ENCODE assay signal across 13 mouse cellular contexts in the genomic region with DNA sequence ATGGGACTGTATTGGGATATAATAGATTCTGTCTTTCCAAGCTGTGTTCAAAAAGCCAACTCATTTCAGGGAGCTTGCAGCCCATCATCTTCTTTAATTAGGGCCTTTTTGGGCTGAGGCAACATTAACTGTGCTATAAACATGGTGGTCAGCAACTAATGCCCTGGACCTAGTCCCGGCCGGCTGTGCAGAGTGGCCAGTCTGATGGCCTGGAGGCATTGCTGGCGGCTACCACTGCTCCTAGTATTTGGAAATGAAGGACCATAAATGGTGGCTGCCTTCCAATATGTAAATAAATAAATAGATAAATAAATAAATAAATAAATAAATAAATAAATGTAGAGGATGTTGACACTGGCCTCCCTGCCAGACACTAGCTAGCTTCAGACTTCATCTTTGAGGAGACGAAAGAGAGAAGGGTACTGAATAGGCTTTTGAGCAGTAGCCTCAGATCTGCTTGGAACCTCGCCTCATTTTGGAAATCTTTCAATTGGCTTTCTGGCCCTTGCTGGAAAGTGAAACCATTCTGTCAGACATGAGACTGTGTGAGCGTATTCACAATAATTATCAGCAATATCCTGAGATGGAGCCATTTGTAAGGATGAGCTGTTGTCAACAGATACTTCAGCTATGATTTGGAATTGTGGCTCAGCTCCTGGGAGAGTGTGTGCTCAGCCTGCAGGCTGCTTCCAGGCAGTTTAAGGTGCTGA.
A peak's percentile ranks its signal among the peaks of the same experiment; 100 is the strongest.
DNase-seq lines count a peak whose midpoint lies in the region; TF ChIP-seq lines count a peak whose summit lies in the region.
"Had no signal": no experiment of that assay in that cellular context is flagged by ENCODE, and none has a peak within 500 bp of the region (broad histone marks: within the 10 kb centered on the region; RNA-seq: fewer than 3 reads in every experiment).

No protein-coding gene starts in this region.

- TF ChIP-seq EP300 in heart, adult 2 months (IDR thresholded peaks at IDR 0.05; ENCODE audit: insufficient read depth, low read depth, low read length): no peak

- TF ChIP-seq CTCF in heart, adult 2 months (IDR thresholded peaks at IDR 0.05): no peak
- TF ChIP-seq CTCF in cerebellum, adult 2 months (IDR thresholded peaks at IDR 0.05; ENCODE audit: borderline replicate concordance, insufficient read depth, low read depth, low read length): no peak

- no peak overlapping the region for H3K9ac ChIP-seq in heart, adult 2 months (ENCODE audit: low read depth, low read length)
- H3K9ac ChIP-seq: liver, embryonic 12.5 days had no signal

- H3K4me1 ChIP-seq in heart, adult 2 months (ENCODE audit: control insufficient read depth, insufficient read depth, low read length): peaks cover 2% of the 10 kb centered on the region; the same call in 1 of the 2 replicates
- peaks cover 46% of the 10 kb centered on the region for H3K4me1 ChIP-seq in cerebellum, adult 2 months (ENCODE audit: control insufficient read depth, insufficient read depth, low read length)

- DNase-seq in heart, adult 9 months (ENCODE audit: low spot score in 2 of 2): peak; percentile 42 to 58
- DNase-seq in heart, adult 2 months: no peak
- peak; percentile 24 for DNase-seq in lung, postnatal 10 days
- no peak for DNase-seq in lung, postnatal 4 days
- peak; percentile 50 to 75 for DNase-seq in cerebellum, adult 2 months
- peak; percentile 52 for DNase-seq in lung, postnatal 36 days
- no peak for DNase-seq in natural killer cell, adult 2 months (ENCODE audit: low spot score in 2 of 2)
- no peak for DNase-seq in embryo, embryonic 10.5 days (ENCODE audit: low spot score)
- DNase-seq: kidney, postnatal 4 days; spleen, adult 18-20 months had no signal

- no peak overlapping the region for H3K27ac ChIP-seq in heart, adult 2 months
- H3K27ac ChIP-seq in cerebellum, adult 2 months (ENCODE audit: insufficient read depth, low read length): peak overlapping the region; percentile 88
- H3K27ac ChIP-seq: forebrain, embryonic 10.5 days; liver, embryonic 12.5 days had no signal

- intact Hi-C loops in heart, adult 2 months (cut with DNase I): loop anchor here (10.0 kb wide), 1 partner anchor 170 kb away; no protein-coding TSS in a partner anchor

- H3K79me2 ChIP-seq in heart, adult 2 months (replicated peaks; ENCODE audit: control insufficient read depth, insufficient read depth, low read length): no peaks in the 10 kb centered on the region

- WGBS in heart, adult 2 months: 61% methylated on average over 6 of the region's 6 CpGs
- WGBS in cerebellum, adult 2 months: 24% methylated on average over 6 of the region's 6 CpGs

- H3K36me3 ChIP-seq in heart, adult 2 months (ENCODE audit: control insufficient read depth, insufficient read depth, low read length): no peaks in the 10 kb centered on the region
- H3K36me3 ChIP-seq: forebrain, embryonic 10.5 days; liver, embryonic 12.5 days had no signal

- no peaks in the 10 kb centered on the region for H3K27me3 ChIP-seq in heart, adult 2 months (ENCODE audit: control insufficient read depth, insufficient read depth, low read length)
- no peaks in the 10 kb centered on the region for H3K27me3 ChIP-seq in cerebellum, adult 2 months (ENCODE audit: control insufficient read depth, insufficient read depth, low read length)
- H3K27me3 ChIP-seq: liver, embryonic 12.5 days had no signal

- H3K4me3 ChIP-seq in heart, adult 2 months: no peak overlapping the region
- H3K4me3 ChIP-seq in cerebellum, adult 2 months (replicated peaks; ENCODE audit: insufficient read depth, low read depth, low read length): no peak overlapping the region
- H3K4me3 ChIP-seq: forebrain, embryonic 10.5 days; liver, embryonic 12.5 days; megakaryocyte, embryonic 14.5 days had no signal

- TF ChIP-seq POLR2A in heart, adult 2 months (IDR thresholded peaks at IDR 0.05; ENCODE audit: insufficient read depth, low read depth, low read length): no peak
- no peak for TF ChIP-seq POLR2A in cerebellum, adult 2 months (IDR thresholded peaks at IDR 0.05; ENCODE audit: borderline replicate concordance, insufficient read depth, low read length)

Comparison
In these comparisons a context has a peak if more than half of its experiments do, and no peak if none do; other contexts are left out.
1. DNase-seq: peak in heart, adult 9 months (2 of 2), lung, postnatal 10 days (single experiment), cerebellum, adult 2 months (2 of 2) and lung, postnatal 36 days (single experiment); none in heart, adult 2 months (0 of 2), lung, postnatal 4 days (0 of 2), natural killer cell, adult 2 months (0 of 2) and embryo, embryonic 10.5 days (single experiment).